Mouse (Mus musculus): ENCODE measurements around the gene Eri3.

Gene Eri3

GRCm38 (mm10) chr4:117577579-117577978, 27.4 kb downstream of the Eri3 start:
- no peak for DNase-seq (ENCODE audit: low spot score in 2 of 2)

DNA sequence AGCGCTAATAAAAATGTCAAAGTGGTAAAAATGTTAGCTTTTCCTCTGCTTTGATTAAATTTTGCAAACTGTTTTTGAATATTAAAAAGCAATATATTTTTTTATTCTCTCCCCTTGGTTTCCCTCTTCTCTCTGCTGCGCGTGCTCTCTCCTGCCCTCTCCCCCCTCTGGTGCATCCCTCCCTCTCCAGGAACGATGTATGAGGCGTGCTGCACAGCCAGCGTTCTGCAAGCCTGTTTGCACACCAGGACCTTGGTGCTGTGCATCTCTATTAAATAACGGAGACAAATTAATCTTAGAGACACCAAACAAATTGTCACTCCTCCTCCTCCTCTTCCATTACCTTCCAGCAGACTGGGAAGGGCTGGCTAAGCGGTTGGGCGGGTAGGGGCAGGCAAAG, 31.5 kb downstream of the Eri3 start:
- no peak for DNase-seq (ENCODE audit: low spot score in 2 of 2)

GRCm38 (mm10) chr4:117585995-117586394, 35.8 kb downstream of the Eri3 start:
- DNase-seq (ENCODE audit: low spot score in 2 of 2), result no peak

- DNase-seq (ENCODE audit: low spot score in 2 of 2), result no peak
These were observed 37.3 kb downstream of the Eri3 start for GRCm38 (mm10) chr4:117587447-117587846.

DNA sequence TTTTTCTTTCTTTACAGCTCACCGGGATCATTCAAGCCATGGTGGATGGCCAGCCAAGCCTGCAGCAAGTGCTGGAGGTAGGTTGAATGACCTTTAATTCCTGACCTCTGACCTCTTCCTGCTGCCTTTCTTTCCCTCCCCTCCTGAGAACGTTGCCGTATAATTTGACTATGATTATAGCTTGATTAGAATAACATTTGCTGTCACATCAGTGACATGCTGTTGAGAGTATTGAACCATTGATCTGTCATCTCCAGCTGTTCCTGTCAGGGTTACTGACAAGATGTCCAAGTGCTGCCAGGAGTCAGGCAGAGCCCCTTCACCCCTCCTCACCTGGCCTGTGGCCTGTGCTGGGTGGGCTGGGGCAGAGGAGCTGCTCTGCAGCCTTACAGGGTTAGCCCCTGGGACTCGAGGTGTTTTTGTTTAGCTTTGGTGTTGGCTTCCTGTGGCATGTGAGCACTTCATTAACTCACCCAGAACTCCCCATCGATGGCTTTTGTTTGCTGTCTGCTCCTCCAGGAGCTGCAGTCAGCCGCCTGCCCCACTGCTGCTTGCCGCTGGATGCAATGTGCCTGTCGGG, 39.0 kb downstream of the Eri3 start:
- no peak for DNase-seq (ENCODE audit: low spot score in 2 of 2)

DNA sequence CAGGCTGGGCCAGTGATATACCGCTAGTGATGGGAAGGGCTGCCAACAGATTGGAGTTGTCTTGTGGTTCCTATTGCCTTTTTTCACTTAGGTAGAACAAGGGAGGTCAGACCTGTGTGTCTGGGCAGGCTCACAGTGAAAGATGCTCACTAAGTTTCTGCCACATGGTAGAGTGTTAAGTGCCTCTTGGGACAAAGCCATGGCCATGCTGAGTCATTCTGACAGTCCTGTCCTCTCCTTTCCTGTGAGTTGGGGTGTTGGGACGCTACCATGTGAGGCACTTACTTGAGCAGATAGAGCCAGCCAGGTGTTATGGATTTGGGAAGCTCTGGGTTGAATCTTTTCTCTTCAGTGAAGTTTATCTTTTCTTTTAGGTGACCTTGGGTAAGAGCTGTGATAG, 40.6 kb downstream of the Eri3 start:
- no peak for DNase-seq (ENCODE audit: low spot score in 2 of 2)

GRCm38 (mm10) chr4:117592206-117592605, 42.0 kb downstream of the Eri3 start:
- no peak for DNase-seq (ENCODE audit: low spot score in 2 of 2)

DNA sequence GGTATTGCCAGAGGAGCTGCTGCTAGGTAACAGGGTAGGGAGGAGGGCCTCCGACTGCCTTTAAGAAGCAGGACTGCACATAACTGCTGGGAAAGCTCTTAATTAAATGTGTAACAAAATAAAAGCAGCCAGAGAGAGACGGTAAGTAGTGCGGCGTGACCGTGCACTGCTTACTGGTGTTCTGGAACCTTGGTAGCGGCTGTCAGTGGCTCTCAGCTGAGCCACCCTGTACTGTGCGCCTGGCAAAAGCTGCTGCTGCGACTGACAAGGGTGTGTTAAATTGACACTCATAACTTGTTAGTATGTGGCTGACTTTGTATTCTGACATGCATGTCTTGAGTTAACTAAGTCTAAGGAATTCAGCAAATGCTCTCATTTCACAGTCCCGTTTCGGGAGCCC, 45.1 kb downstream of the Eri3 start:
- no peak for DNase-seq (ENCODE audit: low spot score in 2 of 2)

GRCm38 (mm10) chr4:117599986-117600565, 49.9 kb downstream of the Eri3 start:
- DNase-seq (ENCODE audit: low spot score in 2 of 2), result no peak

DNA sequence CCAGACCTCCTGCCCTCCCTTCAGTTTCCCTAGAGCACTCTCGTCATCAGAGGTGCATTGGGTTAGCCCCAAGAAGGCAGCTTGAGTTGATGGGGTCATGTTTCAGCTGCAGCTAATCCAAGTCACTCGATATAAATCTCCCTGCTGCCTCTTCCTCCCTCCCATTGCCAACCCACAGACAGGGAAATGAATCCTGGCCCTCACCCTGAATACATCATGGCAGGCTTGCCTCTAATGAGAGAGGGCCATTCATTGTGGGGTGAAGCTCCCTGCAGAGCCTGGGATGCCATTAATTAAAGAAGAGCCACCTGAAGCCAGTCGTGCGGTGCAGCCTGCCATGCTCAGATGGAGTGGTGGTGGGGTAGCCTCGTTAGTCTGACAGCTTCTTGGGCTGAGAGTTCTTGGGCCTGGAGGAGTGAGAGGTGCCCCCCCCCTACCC, 51.2 kb downstream of the Eri3 start:
- no peak for DNase-seq (ENCODE audit: low spot score in 2 of 2)

- no peak for DNase-seq (ENCODE audit: low spot score in 2 of 2)
These were observed 55.2 kb downstream of the Eri3 start for GRCm38 (mm10) chr4:117605099-117605953.

DNA sequence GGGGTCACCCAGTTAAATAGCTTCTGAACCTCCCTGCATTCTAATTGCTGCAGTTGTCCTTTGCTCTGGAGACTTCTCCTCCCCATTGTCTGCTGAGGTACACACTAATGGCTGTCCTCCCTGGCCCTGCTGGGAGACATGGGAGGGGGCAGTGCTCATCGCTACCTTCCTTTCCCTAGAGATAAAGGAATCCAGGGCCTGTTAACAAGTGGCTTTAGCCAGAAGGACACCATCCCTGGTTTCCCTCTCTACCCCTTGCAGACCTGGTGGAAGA, 55.7 kb downstream of the Eri3 start:
- no peak for DNase-seq (ENCODE audit: low spot score in 2 of 2)

GRCm38 (mm10) chr4:117606831-117607610, 56.9 kb downstream of the Eri3 start:
- no peak for DNase-seq (ENCODE audit: low spot score in 2 of 2)

- no peak for DNase-seq (ENCODE audit: low spot score in 2 of 2)
These were observed 58.1 kb downstream of the Eri3 start for GRCm38 (mm10) chr4:117608265-117608664.

DNA sequence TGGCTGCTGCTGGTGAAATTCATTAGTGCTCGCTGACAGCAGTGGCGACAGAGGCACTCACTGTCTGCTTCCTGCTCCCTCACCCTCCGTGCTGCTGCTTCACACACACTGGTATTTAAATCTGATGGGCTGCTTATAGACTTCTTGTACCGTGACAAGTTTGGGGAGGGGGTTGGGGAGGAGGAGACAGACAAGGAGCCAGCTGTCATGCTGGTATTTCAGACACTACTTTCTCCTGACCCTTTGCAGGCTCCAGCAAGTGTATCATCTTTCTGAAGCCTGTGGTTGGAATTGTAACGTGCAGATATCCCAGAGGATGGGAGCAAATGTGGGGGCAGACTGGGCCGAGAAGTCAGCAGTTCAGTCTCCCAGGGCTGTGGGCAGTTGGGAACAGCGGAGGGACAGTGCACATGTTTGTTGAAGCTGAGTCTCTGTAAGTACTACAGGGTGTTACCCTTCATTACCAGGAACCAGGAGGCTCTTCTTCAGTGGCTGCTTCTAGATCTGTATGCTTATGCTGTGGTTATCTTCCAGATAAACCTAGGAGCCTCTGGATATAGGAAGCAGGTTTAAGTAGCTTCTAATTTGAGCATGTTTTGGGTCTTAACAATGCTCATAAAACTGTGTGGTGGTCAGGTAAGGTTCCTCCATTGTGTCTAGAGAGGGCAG, 59.3 kb downstream of the Eri3 start:
- no peak for DNase-seq (ENCODE audit: low spot score in 2 of 2)

- DNase-seq (ENCODE audit: low spot score in 2 of 2), result no peak
These were observed 61.2 kb downstream of the Eri3 start for GRCm38 (mm10) chr4:117611385-117611784.

DNA sequence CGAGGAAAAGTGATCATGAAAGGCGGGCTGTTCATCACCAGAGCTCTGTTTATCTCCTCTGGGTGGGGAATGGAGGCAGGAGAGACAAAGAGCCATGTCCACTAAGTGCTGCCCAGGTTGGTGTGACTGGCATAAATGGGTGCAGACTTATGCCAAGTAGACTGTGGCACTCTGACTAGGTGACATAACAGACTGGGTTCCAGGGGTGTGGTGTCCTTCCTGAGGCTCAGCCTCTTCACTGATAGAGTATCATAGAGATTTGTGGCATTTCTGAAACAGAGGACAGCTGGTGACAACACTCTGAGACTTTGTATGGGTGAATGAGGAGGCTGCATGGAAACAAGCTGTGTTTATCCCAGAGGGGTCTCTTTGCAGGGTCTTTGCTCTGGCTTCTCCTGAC, 61.6 kb downstream of the Eri3 start:
- no peak for DNase-seq (ENCODE audit: low spot score in 2 of 2)

GRCm38 (mm10) chr4:117612713-117613112, 62.5 kb downstream of the Eri3 start:
- DNase-seq (ENCODE audit: low spot score in 2 of 2), result no peak

DNA sequence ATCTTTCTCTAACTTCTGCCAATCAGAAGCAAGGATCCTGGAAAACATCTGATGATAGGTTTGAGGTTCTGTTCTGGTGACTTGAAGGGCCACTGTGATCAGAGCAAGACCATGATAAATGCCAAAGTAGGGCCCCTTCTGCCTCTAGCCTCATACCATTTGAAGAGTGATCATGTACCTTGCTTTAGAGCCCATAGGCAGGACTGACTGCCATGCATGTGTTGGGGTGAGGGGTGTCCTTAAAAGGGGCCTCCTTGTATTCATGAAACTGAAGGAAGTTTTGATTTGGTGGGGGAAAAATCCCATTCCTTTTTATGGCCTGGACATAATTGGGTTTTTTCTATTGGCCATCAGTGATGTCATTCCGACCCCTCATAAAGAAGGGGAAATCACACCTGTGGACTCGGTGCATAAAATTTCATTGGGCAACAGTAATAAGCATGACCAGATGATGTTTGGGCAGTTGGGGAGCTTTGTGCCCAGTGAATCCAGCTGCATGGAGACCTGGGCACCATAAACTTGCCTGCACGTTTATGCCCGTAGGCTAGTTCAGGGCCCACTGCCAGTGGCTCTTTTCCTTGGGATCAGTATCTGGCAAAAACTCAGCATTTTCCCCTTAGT, 63.1 kb downstream of the Eri3 start:
- no peak for DNase-seq (ENCODE audit: low spot score in 2 of 2)

DNA sequence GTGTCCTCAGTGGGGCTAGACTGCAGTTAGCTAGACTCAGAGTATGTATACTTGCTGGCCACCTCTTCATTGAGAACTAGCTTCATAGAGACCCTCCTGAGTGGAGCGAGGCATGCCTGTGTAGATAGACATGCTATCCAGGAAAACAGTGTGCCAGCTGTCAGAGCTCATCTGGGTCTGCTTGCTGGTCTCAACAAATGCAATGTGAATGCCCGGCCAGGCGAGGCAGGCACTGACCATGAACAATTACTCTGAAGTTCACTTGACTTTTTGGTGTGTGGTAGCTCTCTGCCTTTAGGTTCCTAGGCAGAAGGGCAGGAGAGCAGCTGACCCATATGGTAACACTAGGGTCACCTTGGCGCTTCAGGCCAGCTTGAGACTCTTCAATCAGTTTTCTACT, 66.4 kb downstream of the Eri3 start:
- DNase-seq (ENCODE audit: low spot score in 2 of 2), result no peak

DNA sequence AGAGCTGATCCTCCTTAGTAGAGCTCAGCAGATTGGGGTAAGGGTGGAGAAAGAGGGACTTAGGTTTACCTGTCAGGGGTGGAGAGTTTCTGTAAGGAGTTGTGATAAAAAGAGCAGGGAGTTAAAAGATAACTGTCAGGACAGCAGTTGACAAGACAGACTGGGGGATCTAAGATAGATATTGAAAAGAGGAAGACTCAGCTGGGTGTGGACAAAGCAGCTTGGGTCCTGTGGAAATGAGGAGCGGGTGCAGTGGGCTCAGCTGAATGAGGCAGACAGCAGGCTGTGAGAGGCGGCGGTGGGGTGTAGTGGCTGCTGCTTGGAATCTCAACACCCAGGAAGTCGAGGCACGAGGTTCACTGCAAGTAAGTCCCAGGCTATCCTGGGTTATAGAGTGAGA, 72.1 kb downstream of the Eri3 start:
- no peak for DNase-seq (ENCODE audit: low spot score in 2 of 2)

DNA sequence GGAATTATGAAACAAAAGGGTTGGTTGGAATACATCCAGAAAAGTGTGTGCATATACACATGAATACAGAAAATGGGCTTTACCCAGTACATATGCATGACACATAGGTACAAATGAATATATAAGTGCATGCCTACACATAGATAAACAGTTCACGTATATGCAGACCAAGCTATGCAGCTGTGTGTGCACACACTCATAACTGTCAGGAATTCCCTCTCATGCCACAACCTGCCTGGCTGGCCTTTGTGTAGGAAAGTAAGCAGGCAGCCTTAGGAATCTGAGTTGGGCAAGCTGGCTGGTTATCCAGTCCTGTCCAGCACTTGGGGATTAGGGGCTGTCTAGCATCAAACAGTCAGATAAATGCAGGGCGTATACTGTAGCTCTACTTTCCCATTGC, 72.9 kb downstream of the Eri3 start:
- DNase-seq (ENCODE audit: low spot score in 2 of 2), result no peak

Measured in spleen, postnatal 14 days (tissue).